Mouse (Mus musculus): ENCODE results near the gene Bckdk.
"Not testable (repeated sequence)": the region's sequence is repeated elsewhere in the genome, so short reads cannot be mapped to it uniquely, and the experiment has no call there.

Gene Bckdk

DNA sequence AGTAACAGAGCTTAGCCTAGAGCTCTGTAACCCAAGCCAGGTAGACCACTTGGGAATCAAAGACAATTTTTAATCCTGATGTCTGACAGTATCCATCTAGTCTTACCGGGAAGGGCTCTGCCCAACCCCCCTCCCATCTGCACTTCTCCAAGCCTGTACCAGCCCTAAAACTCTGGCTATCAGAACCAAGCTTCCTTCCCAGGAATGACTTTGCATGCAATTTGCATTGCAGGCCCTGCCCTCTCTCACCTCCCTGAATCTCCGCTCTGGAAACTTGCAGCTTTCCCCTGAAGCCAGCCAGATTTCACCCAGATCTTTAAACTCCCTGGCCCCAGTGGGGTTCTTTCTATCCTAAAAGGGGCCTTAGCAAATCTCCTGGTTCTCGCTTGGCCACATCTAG is 16.1 kb upstream of the Bckdk start:
- TF ChIP-seq CTCF (conservative IDR thresholded peaks at IDR 0.05; ENCODE audit: low read length) = no peak
- no peak for TF ChIP-seq POU5F1 (IDR thresholded peaks at IDR 0.05; ENCODE audit: borderline replicate concordance, low read length)
- H3K36me3 ChIP-seq (ENCODE audit: insufficient read depth, low read length) = peaks cover 100% of the 10 kb centered on the region
- peaks cover 72% of the 10 kb centered on the region for H3K4me1 ChIP-seq (replicated peaks; ENCODE audit: low read depth, low read length)
- no peaks in the 10 kb centered on the region for H3K27me3 ChIP-seq (ENCODE audit: insufficient read depth, low read length)
- H3K9me3 ChIP-seq (ENCODE audit: low read length) = no peaks in the 10 kb centered on the region
- H3K4me3 ChIP-seq (replicated peaks; ENCODE audit: low read length) = no peak overlapping the region

DNA sequence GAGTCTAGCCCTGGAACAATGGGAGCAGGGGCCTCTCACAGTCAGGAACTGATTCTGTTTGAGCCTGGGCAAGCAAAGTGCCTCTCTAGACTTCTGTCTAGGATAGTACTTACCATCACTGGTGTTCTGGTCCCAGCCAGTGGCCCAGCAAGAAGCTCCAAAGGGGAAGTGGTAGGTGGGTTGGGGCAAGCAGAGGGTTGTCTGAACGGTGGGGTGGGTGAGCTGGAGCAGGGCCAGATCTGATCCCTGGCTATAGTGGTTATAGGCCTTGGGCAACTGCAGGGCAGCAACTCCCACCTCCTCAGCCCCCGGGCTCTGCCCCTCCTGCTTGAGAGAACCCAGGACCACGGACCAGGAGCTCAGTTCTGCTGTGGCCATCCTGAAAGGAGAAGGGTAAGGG is 15.1 kb upstream of the Bckdk start:
- TF ChIP-seq NANOG (IDR thresholded peaks at IDR 0.05; ENCODE audit: borderline replicate concordance, low read length) (no peak), POU5F1 (IDR thresholded peaks at IDR 0.05; ENCODE audit: borderline replicate concordance, low read length) (no peak), CTCF (conservative IDR thresholded peaks at IDR 0.05; ENCODE audit: low read length) (no peak)
- Histone ChIP-seq H3K9me3 (ENCODE audit: low read length) (no peaks in the 10 kb centered on the region), H3K27me3 (ENCODE audit: insufficient read depth, low read length) (no peaks in the 10 kb centered on the region), H3K4me1 (replicated peaks; ENCODE audit: low read depth, low read length) (peaks cover 64% of the 10 kb centered on the region), H3K4me3 (replicated peaks; ENCODE audit: low read length) (no peak overlapping the region), H3K36me3 (ENCODE audit: insufficient read depth, low read length) (peaks cover 100% of the 10 kb centered on the region)

DNA sequence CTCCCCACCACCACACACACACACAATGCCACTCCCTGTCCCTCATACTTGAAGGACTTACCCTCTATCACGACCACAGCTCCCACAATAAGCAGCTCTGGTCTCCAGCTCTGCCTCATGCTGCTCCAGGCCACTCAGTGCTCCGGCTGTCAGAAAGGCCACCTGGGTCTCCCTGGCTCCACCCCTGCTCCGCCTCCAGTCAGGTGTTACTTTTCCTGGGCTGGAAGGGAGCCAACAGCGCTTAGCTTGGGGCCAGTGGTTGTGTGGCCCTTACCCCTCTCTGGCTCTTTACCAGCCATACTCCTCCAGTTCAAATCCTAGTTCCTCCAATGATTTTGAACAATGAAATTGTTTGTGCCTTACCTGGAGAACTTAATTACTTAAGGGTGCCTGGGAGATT is 13.1 kb upstream of the Bckdk start, which contains the start of gene Prss53:
TSS of gene Prss53 (minus strand) at position 173 of the 400 bp plus-strand sequence.
- Histone ChIP-seq H3K36me3 (ENCODE audit: insufficient read depth, low read length) (peaks cover 87% of the 10 kb centered on the region), H3K27me3 (ENCODE audit: insufficient read depth, low read length) (no peaks in the 10 kb centered on the region), H3K4me1 (replicated peaks; ENCODE audit: low read depth, low read length) (peaks cover 62% of the 10 kb centered on the region), H3K9me3 (ENCODE audit: low read length) (no peaks in the 10 kb centered on the region), H3K4me3 (replicated peaks; ENCODE audit: low read length) (no peak within 1 kb of the TSS)
- TF ChIP-seq NANOG (IDR thresholded peaks at IDR 0.05; ENCODE audit: borderline replicate concordance, low read length) (no peak), CTCF (conservative IDR thresholded peaks at IDR 0.05; ENCODE audit: low read length) (no peak), POU5F1 (IDR thresholded peaks at IDR 0.05; ENCODE audit: borderline replicate concordance, low read length) (no peak)

DNA sequence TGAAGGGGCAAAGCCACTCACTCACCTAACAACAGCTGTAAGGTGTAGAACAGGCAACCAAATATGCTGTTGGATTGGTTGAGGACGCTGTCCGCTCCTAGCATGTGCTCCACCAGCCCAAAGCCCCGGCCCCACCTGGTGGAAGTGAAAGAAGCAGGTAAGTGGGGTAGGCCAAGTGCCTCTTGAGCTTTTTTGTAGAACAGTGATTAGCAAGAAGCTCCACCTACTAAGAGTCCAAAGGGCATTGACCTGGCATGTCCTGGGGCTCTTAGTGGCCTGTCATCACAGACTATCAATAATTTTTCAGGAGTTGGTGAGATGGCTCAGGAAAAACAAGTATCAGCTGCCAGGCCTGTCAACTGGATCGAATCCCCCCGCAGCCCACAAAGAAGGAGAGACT is 9.4 kb upstream of the Bckdk start:
- TF ChIP-seq POU5F1 (IDR thresholded peaks at IDR 0.05; ENCODE audit: borderline replicate concordance, low read length) (no peak), CTCF (conservative IDR thresholded peaks at IDR 0.05; ENCODE audit: low read length) (no peak), NANOG (IDR thresholded peaks at IDR 0.05; ENCODE audit: borderline replicate concordance, low read length) (no peak)
- peaks cover 59% of the 10 kb centered on the region for H3K4me1 ChIP-seq (replicated peaks; ENCODE audit: low read depth, low read length)
- H3K36me3 ChIP-seq (ENCODE audit: insufficient read depth, low read length) = peaks cover 51% of the 10 kb centered on the region
- H3K27me3 ChIP-seq (ENCODE audit: insufficient read depth, low read length) = no peaks in the 10 kb centered on the region
- peak overlapping the region; percentile 92 for H3K4me3 ChIP-seq (replicated peaks; ENCODE audit: low read length)
- no peaks in the 10 kb centered on the region for H3K9me3 ChIP-seq (ENCODE audit: low read length)

DNA sequence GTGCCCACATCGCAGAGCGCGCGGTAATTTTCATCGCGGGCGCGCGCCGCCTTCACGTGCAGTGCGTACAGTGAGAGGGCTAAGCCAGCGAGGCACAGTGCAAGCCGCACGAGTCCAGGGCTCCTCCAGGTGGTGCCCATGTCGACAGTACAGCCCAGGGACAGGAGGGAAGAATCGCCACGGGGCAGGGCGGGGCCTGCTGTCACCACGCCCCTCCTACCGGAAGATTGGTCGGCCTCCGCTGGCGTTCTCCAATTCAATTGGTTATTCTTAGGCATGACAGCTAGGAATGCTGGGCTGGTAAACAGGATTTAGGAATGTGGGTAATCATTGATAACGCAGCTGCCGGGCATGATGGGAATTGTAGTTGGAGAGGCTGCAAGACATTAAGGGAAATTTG is 8.4 kb upstream of the Bckdk start, which contains the start of the genes Gm21974 and Vkorc1:
TSS of gene Gm21974 (minus strand) at position 13 of the 400 bp plus-strand sequence.
TSS of gene Vkorc1 (minus strand) at position 176 of the 400 bp plus-strand sequence.
- Histone ChIP-seq H3K4me1 (replicated peaks; ENCODE audit: low read depth, low read length) (peaks cover 63% of the 10 kb centered on the region), H3K9me3 (ENCODE audit: low read length) (no peaks in the 10 kb centered on the region), H3K27me3 (ENCODE audit: insufficient read depth, low read length) (no peaks in the 10 kb centered on the region), H3K36me3 (ENCODE audit: insufficient read depth, low read length) (peaks cover 41% of the 10 kb centered on the region), H3K4me3 (replicated peaks; ENCODE audit: low read length) (peak within 1 kb of the TSS; percentile 92)
- TF ChIP-seq NANOG (IDR thresholded peaks at IDR 0.05; ENCODE audit: borderline replicate concordance, low read length) (peak; percentile 14; the same call in 1 of the 2 replicates), CTCF (conservative IDR thresholded peaks at IDR 0.05; ENCODE audit: low read length) (no peak)

DNA sequence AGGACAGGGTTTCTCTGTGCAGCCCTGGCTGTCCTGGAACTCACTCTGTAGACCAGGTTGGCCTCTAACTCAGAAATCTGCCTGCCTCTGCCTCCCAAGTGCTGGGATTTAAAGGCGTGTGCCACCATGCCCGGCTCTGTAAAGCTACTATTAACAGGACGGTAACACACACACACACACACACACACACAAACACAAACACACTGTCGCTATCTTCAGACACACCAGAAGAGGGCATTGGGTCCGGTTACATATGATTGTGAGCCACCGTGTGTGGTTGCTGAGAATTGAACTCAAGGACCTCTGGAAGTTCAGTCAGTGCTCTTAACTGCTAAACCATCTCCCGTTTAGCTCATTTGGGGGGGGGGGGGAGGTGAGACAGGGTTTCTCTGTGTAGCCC is 8.0 kb upstream of the Bckdk start:
- H3K27me3 ChIP-seq (ENCODE audit: insufficient read depth, low read length); H3K9me3 ChIP-seq (ENCODE audit: low read length): not testable (repeated sequence)
- Histone ChIP-seq H3K36me3 (ENCODE audit: insufficient read depth, low read length) (peaks cover 36% of the 10 kb centered on the region), H3K4me1 (replicated peaks; ENCODE audit: low read depth, low read length) (peaks cover 59% of the 10 kb centered on the region), H3K4me3 (replicated peaks; ENCODE audit: low read length) (peak overlapping the region; percentile 92)

DNA sequence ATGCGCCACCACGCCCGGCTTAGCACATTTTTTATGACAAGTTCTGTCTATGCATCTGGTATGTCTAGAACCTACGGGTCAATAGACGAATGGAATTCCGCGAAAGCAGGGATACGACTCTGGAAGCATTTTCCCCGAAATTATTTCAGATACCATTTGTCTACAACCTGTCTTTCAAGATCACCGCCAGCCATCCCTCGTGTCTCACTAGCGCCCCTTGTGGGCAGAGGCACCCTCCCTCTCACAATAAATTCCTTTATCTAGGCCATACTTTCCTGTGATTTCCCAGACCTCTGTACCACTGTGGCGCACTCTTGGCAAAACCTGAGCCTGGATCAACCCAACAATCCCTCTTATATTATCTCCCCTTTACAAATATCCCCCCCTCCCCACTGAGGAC is 7.5 kb upstream of the Bckdk start:
- Histone ChIP-seq H3K36me3 (ENCODE audit: insufficient read depth, low read length) (peaks cover 32% of the 10 kb centered on the region), H3K4me3 (replicated peaks; ENCODE audit: low read length) (peak overlapping the region; percentile 92), H3K4me1 (replicated peaks; ENCODE audit: low read depth, low read length) (peaks cover 55% of the 10 kb centered on the region), H3K27me3 (ENCODE audit: insufficient read depth, low read length) (no peaks in the 10 kb centered on the region), H3K9me3 (ENCODE audit: low read length) (no peaks in the 10 kb centered on the region)
- TF ChIP-seq POU5F1 (IDR thresholded peaks at IDR 0.05; ENCODE audit: borderline replicate concordance, low read length) = no peak
- TF ChIP-seq CTCF (conservative IDR thresholded peaks at IDR 0.05; ENCODE audit: low read length) = peak; percentile 95
- TF ChIP-seq NANOG (IDR thresholded peaks at IDR 0.05; ENCODE audit: borderline replicate concordance, low read length) = no peak

DNA sequence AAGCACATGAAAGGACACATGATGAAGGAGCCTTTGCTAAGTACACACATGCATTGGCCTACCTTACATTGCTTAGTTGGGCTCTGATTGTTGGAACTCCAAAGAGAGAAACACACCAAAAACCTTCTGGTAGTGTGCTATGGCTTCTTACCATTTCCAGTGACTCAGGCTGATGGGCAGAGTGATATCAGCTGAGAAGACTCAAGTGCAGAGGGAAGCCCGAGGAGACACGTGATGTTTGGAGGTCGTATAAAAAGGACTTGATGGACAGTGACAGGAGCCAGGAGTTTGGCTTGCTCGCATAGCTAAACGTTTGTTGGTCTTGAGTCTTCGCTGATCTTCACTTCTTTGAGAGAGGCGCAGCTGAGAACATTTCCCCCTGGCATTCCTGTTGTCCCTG is 6.3 kb upstream of the Bckdk start:
- no peak for TF ChIP-seq CTCF (conservative IDR thresholded peaks at IDR 0.05; ENCODE audit: low read length)
- TF ChIP-seq POU5F1 (IDR thresholded peaks at IDR 0.05; ENCODE audit: borderline replicate concordance, low read length) = no peak
- TF ChIP-seq NANOG (IDR thresholded peaks at IDR 0.05; ENCODE audit: borderline replicate concordance, low read length) = no peak
- Histone ChIP-seq H3K36me3 (ENCODE audit: insufficient read depth, low read length) (peaks cover 20% of the 10 kb centered on the region), H3K4me3 (replicated peaks; ENCODE audit: low read length) (no peak overlapping the region)

DNA sequence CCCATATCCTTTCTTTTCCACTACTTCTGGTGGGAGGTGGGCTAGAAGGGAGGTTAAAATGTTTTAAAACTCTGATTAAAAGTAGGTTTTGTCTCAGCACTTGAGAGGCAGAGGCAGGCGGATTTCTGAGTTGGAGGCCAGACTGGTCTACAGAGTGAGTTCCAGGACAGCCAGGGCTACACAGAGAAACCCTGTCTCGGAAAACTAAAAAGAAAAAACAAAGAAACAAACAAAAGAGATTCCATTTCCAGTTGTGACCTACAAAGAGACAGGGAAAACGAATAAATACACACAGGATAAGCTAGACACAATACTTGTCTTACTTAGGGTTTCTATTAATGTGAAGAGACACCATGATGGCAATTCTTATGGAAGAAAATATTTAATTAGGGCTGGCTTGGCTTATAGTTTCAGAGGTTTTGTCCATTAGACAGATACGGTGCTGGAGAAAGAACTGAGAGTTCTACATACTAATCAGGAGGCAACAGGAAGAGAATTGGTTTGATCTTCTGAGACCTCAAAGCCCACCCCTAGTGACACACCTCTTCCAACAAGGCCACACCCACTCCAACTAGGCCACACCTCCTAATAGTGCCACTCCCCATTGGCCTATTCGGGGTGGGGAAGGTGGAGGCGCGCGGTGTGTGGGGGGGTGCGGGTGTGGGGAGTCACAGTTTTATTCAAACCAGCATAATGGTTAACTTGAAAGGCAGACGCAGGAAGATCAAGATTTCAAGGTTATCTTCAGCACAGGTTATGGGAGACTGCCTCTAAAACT is 5.5 kb upstream of the Bckdk start:
- Histone ChIP-seq H3K4me3 (replicated peaks; ENCODE audit: low read length) (no peak overlapping the region), H3K36me3 (ENCODE audit: insufficient read depth, low read length) (peaks cover 12% of the 10 kb centered on the region), H3K27me3 (ENCODE audit: insufficient read depth, low read length) (no peaks in the 10 kb centered on the region), H3K4me1 (replicated peaks; ENCODE audit: low read depth, low read length) (peaks cover 55% of the 10 kb centered on the region), H3K9me3 (ENCODE audit: low read length) (no peaks in the 10 kb centered on the region)
- TF ChIP-seq POU5F1 (IDR thresholded peaks at IDR 0.05; ENCODE audit: borderline replicate concordance, low read length) (no peak), CTCF (conservative IDR thresholded peaks at IDR 0.05; ENCODE audit: low read length) (no peak), NANOG (IDR thresholded peaks at IDR 0.05; ENCODE audit: borderline replicate concordance, low read length) (no peak)

More for the DNA sequence above, 6.3 kb upstream of the Bckdk start:
- H3K9me3 ChIP-seq (ENCODE audit: low read length) = no peaks in the 10 kb centered on the region
- H3K4me1 ChIP-seq (replicated peaks; ENCODE audit: low read depth, low read length) = peaks cover 55% of the 10 kb centered on the region
- H3K27me3 ChIP-seq (ENCODE audit: insufficient read depth, low read length) = no peaks in the 10 kb centered on the region
